Mouse (Mus musculus): ENCODE measurements around the gene Senp5. TPM values are rescaled to one million over a fixed set of nuclear protein-coding genes. Genes with fewer than 3 reads are reported as not detected.

The Senp5 gene
- 2.5 and 2.6 TPM in 2 replicates for polyA plus RNA-seq (2012; rRNA removed)

GRCm38 (mm10) chr16:32002509-32003477 lies at the start of gene Senp5:
TSS of gene Senp5 (minus strand) at chr16:32003287.

GRCm38 (mm10) chr16:31948345-31948774 lies 54.7 kb downstream of the Senp5 start, which contains the start of the genes 0610012G03Rik and Ncbp2:
TSS of gene 0610012G03Rik (minus strand) at chr16:31948494.
TSS of gene Ncbp2 (plus strand) at chr16:31948513.

GRCm38 (mm10) chr16:31933751-31934549 lies 69.1 kb downstream of the Senp5 start, which contains the start of gene Pigz:
TSS of gene Pigz (plus strand) at chr16:31933851.

Other genes starting within 250 kb of the Senp5 start
- gene Meltf, start 124.5 kb downstream of the Senp5 start, polyA plus RNA-seq (2012; rRNA removed), result 0.03 TPM in 1 of 2 replicates, not detected in the other
- gene Pigz, start 69.4 kb downstream of the Senp5 start, polyA plus RNA-seq (2012; rRNA removed), result 3.1 and 4.2 TPM in 2 replicates
- gene 0610012G03Rik, start 54.8 kb downstream of the Senp5 start, polyA plus RNA-seq (2012; rRNA removed), result 134 and 165 TPM in 2 replicates
- gene Ncbp2, start 54.8 kb downstream of the Senp5 start, polyA plus RNA-seq (2012; rRNA removed), result 2.5 and 3.4 TPM in 2 replicates
- 11.4 and 13.4 TPM in 2 replicates for gene Pak2, start 76.1 kb upstream of the Senp5 start, polyA plus RNA-seq (2012; rRNA removed)
- 43.4 and 53.6 TPM in 2 replicates for gene Pigx, start 96.5 kb upstream of the Senp5 start, polyA plus RNA-seq (2012; rRNA removed)
- 19.4 and 23.4 TPM in 2 replicates for gene Cep19, start 96.5 kb upstream of the Senp5 start, polyA plus RNA-seq (2012; rRNA removed)
- 9.7 and 10.0 TPM in 2 replicates for gene Nrros, start 162.3 kb upstream of the Senp5 start, polyA plus RNA-seq (2012; rRNA removed)
- gene Bex6, start 176.5 kb upstream of the Senp5 start, polyA plus RNA-seq (2012; rRNA removed), result not detected in 2 replicates
- 4.0 and 4.5 TPM in 2 replicates for gene Fbxo45, start 243.9 kb upstream of the Senp5 start, polyA plus RNA-seq (2012; rRNA removed)
- 3.0 and 3.3 TPM in 2 replicates for gene Wdr53, start 243.9 kb upstream of the Senp5 start, polyA plus RNA-seq (2012; rRNA removed)